Mouse (Mus musculus): ENCODE measurements around the gene Fgf18.

DNA sequence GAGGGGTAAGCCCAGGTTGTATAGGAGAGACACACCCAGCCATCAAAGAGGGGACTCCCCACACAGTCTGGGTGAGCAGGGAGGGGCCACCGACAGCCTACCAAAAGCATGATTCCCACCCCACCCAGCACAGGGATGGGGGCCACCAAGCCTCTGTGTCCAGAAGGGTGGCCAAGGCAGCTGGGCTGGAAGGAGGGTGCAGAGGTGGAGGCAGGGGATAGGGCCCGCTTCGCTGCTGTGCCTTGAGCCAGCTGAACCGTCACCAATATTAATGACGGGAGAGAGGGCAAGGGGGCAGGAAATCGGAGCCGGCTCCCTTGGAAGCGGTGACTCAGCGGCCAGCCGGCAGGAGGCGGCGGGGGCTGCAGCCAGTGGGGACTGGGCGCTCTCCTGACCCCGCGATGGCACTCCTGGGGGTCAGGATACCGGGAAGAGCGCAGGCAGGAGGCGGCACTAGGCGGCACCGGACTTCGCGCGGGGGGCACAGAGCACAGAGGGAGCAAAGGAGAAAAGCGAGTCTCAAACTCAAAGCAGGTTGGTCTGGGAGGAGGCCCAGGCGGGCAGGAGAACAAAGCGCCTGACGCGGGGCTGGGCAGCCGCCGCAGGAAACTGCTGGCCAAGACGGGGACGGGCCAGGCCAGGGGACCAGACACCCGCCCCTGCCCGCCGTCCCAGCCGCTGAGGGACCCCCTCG lies 24.5 kb downstream of the Fgf18 start:
- TF ChIP-seq POLR2A (IDR thresholded peaks at IDR 0.05; ENCODE audit: low read depth, low read length) (no peak), CTCF (IDR thresholded peaks at IDR 0.05; ENCODE audit: extremely low read depth, insufficient read depth, insufficient read length, insufficient replicate concordance) (no peak)
